Mouse (Mus musculus) bone marrow, adult 2 months (tissue): ENCODE results near the gene Gm28043. TPM values are rescaled to one million over a fixed set of nuclear protein-coding genes. Genes with fewer than 3 reads are reported as not detected.

Experiments used
- H3K27ac ChIP-seq: fragments of 200-500 bp; 2 replicates; pipeline ENCODE4 v1.5.1; 2012; ENCODE audit warnings: low read depth, mild to moderate bottlenecking, control low read depth, inconsistent platforms, low read length; ENCODE audit not compliant: control insufficient read depth, poor library complexity, insufficient read depth
- H3K4me1 ChIP-seq: fragments of 200-500 bp; 2 replicates; pipeline ENCODE4 v1.6.1; 2011; ENCODE audit warnings: low read length; ENCODE audit not compliant: control insufficient read depth, insufficient read depth
- H3K4me3 ChIP-seq: fragments of 200-500 bp; replicated peaks from 2 replicates; pipeline ENCODE3; 2011; ENCODE audit warnings: mild to moderate bottlenecking, low read depth, low read length, control low read depth; ENCODE audit not compliant: control insufficient read depth
- CTCF ChIP-seq: fragments of 200-500 bp; IDR thresholded peaks from 2 replicates; pipeline ENCODE4 v1.5.1; 2011; ENCODE audit warnings: low read length, control low read depth; ENCODE audit not compliant: control insufficient read depth, insufficient read depth
- POLR2A ChIP-seq: fragments of 200-500 bp; IDR thresholded peaks from 2 replicates; pipeline ENCODE4 v1.6.1; 2011; ENCODE audit warnings: low read depth, mild to moderate bottlenecking, control low read depth, low read length, borderline replicate concordance; ENCODE audit not compliant: control insufficient read depth
- WGBS: fragments of 180-500 bp; shearing (Covaris S2); methylation state at CpG from one replicate; pipeline ENCODE4 v1.1.7; 2018; 5-methylcytosine and 5-hydroxymethylcytosine counted together
- polyA plus RNA-seq: library from polyadenylated mRNA; stranded (reverse); fragments of >200 nt; gene quantifications from 2 replicates; pipeline ENCODE4 v1.2.4, GENCODE M21; 2011; ENCODE audit warnings: low replicate concordance; ENCODE audit not compliant: missing spikeins, insufficient read depth, insufficient read length

Gene Gm28043
- 5.5 and 6.4 TPM in 2 replicates for polyA plus RNA-seq

DNA sequence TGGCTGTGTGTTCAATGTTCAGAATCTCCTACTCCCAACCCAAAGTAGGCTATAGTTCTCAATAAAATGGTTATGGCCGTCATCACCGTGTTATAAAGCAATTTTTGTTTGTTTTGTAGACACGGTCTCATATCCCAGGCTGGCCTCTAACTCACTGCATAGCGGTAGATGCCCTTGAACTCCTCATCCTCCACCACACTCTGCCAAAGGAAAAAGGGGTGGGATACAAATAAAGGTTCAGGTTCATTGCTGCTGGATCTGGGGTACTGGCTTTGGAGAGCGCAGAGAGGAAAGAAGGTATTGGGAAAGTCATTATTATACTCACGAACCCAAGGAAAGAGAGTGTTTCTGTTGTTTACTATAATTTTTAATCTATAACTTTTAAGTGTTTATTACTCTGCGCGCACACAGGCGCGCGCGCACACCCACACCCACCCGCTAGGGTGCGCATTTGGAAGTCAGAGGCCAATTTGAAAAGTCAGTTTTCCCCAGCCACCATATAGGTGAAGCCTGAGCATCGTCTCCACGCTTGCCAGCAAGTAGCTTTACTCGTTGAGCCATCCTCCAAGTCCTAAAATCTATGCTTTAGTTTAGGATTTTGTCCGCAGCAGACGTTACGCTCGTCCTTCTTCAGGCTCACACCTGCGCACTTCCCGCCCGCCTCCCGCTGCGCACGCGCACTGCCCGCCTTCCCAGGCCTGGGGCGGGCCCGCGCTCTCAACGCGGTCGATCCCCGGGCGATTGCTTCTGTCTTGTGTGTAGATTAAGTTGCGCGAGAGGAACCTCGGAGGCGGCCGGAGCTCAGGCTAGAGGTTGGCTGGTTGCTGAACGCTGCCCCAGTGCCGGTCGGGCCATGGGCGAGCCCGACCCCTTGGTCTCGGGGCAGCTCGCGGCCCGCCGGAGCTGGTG, at the start of gene Gm28043, which contains the start of gene Rnf8:
Gm28043 (plus strand) TSS at position 762 of the 909 bp plus-strand sequence.
Rnf8 (plus strand) TSS at position 676 of the 909 bp plus-strand sequence.
- peak; percentile 61 for TF ChIP-seq CTCF
- TF ChIP-seq POLR2A, result peak; percentile 87; the same call in 1 of the 2 replicates
- WGBS, result 1% methylated on average over 52 of the region's 52 CpGs
- peak within 1 kb of the TSS; percentile 95 for H3K27ac ChIP-seq
- H3K4me3 ChIP-seq, result peak within 1 kb of the TSS; percentile 97
- no peaks in the 10 kb centered on the region; the same call in 1 of the 2 replicates for H3K4me1 ChIP-seq

DNA sequence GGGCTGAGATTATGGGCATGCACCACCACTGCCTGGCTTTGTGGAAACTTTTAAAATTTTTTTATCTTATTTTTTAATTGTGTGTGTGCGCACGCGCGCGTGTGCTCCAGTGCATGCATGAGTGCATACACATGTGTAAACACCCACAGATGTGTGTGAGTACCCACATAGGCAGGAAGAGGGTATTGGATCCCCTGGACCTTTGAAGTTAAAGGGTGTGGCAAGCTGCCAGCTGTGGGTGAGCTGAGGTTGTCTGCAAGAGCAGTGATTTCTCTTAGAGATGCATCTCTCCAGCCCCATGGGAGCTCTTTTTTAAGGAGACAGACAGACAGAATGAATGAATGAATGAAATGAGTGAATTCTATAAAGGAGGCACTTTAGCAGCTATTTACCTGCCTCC, 49.2 kb upstream of the Gm28043 start:
- 94% methylated on average over 5 of the region's 5 CpGs for WGBS
- TF ChIP-seq CTCF (no peak), POLR2A (no peak)
- H3K27ac ChIP-seq, result no peak overlapping the region
- H3K4me1 ChIP-seq, result no peaks in the 10 kb centered on the region; the same call in 1 of the 2 replicates
- no peak overlapping the region for H3K4me3 ChIP-seq

DNA sequence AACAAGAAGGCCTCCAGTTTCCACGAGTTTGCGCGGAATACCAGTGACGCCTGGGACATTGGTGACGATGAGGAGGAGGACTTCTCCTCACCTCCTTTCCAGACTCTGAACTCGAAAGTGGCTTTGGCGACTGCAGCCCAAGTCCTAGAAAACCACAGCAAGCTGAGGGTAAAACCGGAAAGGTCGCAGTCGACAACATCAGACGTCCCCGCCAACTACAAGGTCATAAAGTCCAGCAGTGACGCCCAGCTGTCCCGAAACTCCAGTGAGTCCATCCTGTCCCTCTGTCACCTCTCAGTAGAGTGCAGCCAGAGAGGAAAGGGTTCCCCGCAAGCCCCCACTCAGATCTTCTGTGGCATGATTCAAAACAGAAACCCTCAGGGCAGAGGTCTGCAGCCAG, 46.2 kb upstream of the Gm28043 start:
- Histone ChIP-seq H3K27ac (no peak overlapping the region), H3K4me3 (no peak overlapping the region), H3K4me1 (no peaks in the 10 kb centered on the region; the same call in 1 of the 2 replicates)
- 92% methylated on average over 15 of the region's 15 CpGs for WGBS
- TF ChIP-seq CTCF (no peak), POLR2A (no peak)

DNA sequence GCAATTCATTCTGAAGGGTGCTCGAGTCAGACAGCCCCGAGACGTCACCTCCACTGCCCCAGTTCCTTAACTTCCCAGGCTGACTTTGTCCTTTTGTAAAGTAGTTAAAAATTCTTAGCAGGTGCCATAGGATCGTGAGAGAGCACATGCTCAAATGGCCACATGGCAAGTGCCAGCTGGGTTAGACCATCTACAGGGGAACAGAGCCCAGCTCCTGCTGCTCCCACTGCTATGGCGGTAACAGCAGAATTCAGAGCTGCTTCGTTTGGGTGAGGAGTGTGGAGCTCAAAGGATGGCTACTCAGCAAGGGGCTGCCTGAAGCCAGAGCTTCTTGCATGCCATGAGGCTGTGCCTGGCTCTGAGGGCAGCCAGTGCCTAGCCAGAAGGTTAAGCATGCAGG, 44.8 kb upstream of the Gm28043 start:
- Histone ChIP-seq H3K4me1 (no peaks in the 10 kb centered on the region; the same call in 1 of the 2 replicates), H3K4me3 (no peak overlapping the region), H3K27ac (no peak overlapping the region)
- TF ChIP-seq POLR2A (no peak), CTCF (no peak)
- 85% methylated on average over 6 of the region's 6 CpGs for WGBS

DNA sequence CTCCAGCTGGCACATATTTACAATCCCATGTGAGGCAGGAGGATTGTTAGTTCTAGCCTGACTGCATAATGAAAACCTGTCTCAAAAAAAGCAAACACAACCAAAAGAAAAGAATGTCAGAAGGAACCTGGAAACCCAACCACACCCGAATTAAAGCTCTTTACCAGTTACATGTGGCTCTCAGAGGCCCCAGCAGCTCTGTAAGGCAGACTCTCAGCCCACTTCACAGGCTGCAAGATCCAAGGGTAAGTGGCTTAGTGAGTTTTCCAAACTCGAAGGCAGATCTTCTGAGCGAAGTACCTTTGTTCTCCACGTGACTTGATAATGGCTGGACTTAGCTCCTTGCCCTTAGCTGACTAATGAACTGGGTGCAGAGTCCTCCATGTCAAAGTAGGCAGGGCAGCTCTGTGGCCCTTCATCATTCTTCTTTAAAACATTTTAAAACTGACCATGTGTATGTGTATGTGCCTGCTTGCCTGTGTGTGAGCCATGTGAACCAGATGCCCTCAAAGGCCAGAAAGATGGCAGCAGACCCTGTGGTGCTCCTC, 35.0 kb upstream of the Gm28043 start:
- Histone ChIP-seq H3K4me3 (no peak overlapping the region), H3K27ac (no peak overlapping the region), H3K4me1 (no peaks in the 10 kb centered on the region)
- TF ChIP-seq POLR2A, result no peak
- TF ChIP-seq CTCF, result no peak
- WGBS, result 83% methylated on average over 4 of the region's 4 CpGs

DNA sequence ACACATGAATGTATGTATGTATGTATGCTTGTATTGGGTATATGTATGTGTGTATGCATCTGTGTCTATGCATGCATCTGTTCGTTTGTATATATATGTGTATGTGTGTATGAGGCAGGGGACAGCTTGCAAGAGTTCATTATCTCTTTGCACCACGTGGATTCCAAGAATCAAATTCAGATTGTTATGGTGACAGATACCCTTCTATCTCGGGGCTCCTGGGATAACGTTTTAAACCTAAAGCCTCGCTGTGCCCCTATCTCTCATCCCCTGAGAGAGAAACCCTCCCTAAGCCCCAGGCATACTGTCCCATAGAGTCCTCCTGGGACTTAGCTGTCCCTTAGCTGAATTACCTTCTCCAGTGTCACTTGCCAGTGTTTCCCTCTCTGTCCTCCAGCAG, 31.1 kb upstream of the Gm28043 start:
- no peak overlapping the region for H3K4me3 ChIP-seq
- no peak for TF ChIP-seq CTCF
- no peak for TF ChIP-seq POLR2A
- H3K4me1 ChIP-seq, result no peaks in the 10 kb centered on the region
- no peak overlapping the region for H3K27ac ChIP-seq
- WGBS, result 69% methylated on average over 5 of the region's 5 CpGs

DNA sequence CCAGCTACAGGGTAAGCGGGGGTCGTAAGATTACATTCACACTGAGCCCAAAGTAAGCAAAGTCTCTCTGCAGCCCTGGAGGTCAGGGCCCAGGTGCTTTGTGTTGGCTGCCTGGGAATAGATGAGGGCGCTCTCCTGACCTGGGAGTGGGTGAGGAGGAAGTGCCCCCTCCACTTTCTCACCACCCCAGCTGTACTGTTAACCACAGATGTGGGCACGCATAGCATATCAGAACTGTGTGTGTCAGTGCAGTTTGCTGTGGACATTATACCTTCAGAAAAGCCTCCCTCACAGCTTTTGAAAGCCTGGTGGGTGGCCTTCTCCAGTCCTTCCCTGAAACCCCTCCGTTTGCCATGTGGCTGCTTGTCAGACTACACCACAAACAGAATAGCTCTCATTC, 30.4 kb upstream of the Gm28043 start:
- H3K4me3 ChIP-seq, result no peak overlapping the region
- H3K27ac ChIP-seq, result no peak overlapping the region
- WGBS, result 38% methylated on average over 5 of the region's 5 CpGs
- H3K4me1 ChIP-seq, result no peaks in the 10 kb centered on the region
- TF ChIP-seq POLR2A (no peak), CTCF (no peak)

DNA sequence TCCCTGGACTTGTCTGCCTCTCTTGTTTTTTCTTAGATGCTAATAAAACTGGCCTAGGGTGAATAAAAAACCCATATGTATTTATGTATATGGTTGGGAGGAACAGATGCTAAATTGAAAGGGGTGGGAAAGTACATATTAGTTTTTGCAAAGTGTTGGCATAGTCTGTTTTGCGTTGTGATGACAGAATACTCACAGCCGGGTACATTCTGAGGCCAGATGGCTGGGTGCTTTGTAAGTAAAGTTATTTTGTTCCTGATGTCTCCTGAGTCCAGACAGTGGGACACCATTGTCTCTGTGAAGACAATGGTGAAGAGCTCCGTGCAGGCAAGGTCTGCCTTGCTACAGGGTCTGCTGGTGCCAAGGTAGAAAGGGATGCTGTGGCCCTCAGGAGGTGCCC, 29.9 kb upstream of the Gm28043 start:
- Histone ChIP-seq H3K4me1 (no peaks in the 10 kb centered on the region), H3K27ac (no peak overlapping the region), H3K4me3 (no peak overlapping the region)
- no peak for TF ChIP-seq POLR2A
- TF ChIP-seq CTCF, result no peak
- WGBS, result 85% methylated on average over 3 of the region's 3 CpGs
